Comparison of ENCODE assay signal across 17 mouse cellular contexts in the genomic region with DNA sequence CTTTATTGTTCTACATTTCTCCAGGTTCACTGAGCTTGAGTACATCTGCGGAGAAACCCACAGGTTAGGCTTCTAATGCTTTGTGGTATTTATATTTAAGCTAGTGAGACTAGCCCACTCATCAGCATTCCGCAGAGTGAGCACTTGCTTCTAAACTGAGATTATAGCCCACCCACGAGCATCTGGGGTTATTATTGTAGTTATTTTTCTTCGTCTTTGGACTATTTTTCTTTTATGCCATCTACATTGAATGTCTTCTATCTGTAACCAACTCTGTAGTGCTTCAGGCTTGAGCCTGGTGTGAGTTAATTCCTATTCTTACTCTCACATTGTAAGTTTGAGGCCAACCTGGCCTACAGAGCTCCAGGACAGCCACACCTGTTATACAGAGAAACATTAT.
A peak's percentile ranks its signal among the peaks of the same experiment; 100 is the strongest.
DNase-seq lines count a peak whose midpoint lies in the region.
"Had no signal": no experiment of that assay in that cellular context is flagged by ENCODE, and none has a peak within 500 bp of the region (broad histone marks: within the 10 kb centered on the region; RNA-seq: fewer than 3 reads in every experiment).

No protein-coding gene starts in this region.

- DNase-seq in frontal cortex, adult 2 months (ENCODE audit: extremely low spot score in 1 of 2, low spot score in 1 of 2): peak; percentile 39 to 50
- DNase-seq in frontal cortex, postnatal 10 days (ENCODE audit: low spot score in 2 of 2): no peak
- peak; percentile 4 to 76 for DNase-seq in left cerebral cortex, postnatal 25 days (ENCODE audit: low spot score in 2 of 2)
- DNase-seq in left cerebral cortex, postnatal 10 days (ENCODE audit: extremely low spot score in 1 of 2, low spot score in 2 of 2): no peak
- peak; percentile 1 to 20 for DNase-seq in right cerebral cortex, postnatal 36 days (ENCODE audit: low spot score in 2 of 2)
- DNase-seq in right cerebral cortex, postnatal 4 days: no peak
- no peak for DNase-seq in gastrocnemius, postnatal 14 days
- DNase-seq: adrenal gland, postnatal 10 days; adrenal gland, postnatal 36 days; B cell, adult 2 months; cerebellum, adult 11 months; cerebellum, adult 2 months; cerebellum, adult 9-11 months; cerebellum, postnatal 25 days; forebrain, postnatal 0 days; gastrocnemius, postnatal 36 days; heart, adult 2 months had no signal

- intact Hi-C loops in left cerebral cortex, postnatal 25 days (cut with DNase I): no loop called here
- intact Hi-C loops in left cerebral cortex, postnatal 10 days (cut with DNase I): no loop called here
- intact Hi-C loops in gastrocnemius, postnatal 14 days (cut with DNase I; ENCODE audit: low total_unique reads): no loop called here

Comparison
In these comparisons a context has a peak if more than half of its experiments do, and no peak if none do; other contexts are left out.
1. DNase-seq: peak in frontal cortex, adult 2 months (2 of 2), left cerebral cortex, postnatal 25 days (2 of 2) and right cerebral cortex, postnatal 36 days (2 of 2); none in frontal cortex, postnatal 10 days (0 of 2), left cerebral cortex, postnatal 10 days (0 of 2), right cerebral cortex, postnatal 4 days (single experiment) and gastrocnemius, postnatal 14 days (single experiment).